Mouse (Mus musculus): Measurements from ENCODE around the gene Coq10b. TPM values are rescaled to one million over a fixed set of nuclear protein-coding genes. Genes with fewer than 3 reads are reported as not detected.
A peak's percentile ranks its signal among the peaks of the same experiment; 100 is the strongest.

Gene Coq10b
- polyA plus RNA-seq, 1 experiment = 20.7 TPM

DNA sequence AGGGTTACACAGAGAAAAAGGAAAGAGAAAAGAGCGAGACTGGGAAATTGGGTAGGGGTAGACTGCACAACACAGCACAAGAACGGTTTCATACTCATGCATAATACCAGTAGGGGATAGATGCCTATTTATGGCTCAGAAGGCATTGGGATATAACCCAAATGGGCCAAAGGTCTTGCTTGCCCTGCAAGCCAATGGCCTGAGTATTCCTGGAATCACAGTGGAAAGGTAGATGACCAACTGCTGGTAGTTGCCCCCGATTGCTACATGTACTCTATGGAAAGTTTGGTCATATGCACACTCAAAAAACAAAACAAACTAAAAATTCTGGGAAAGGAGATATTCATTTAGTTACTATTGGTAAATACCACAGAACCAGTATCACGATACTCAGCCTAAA lies 27.1 kb downstream of the Coq10b start:
- Histone ChIP-seq H3K27me3 (replicated peaks; ENCODE audit: control insufficient read depth, insufficient read depth, low read length) (no peaks in the 10 kb centered on the region), H3K27ac (ENCODE audit: insufficient read depth, low read depth, low read length) (no peak overlapping the region), H3K4me3 (ENCODE audit: insufficient read depth, low read depth, low read length) (no peak overlapping the region), H3K36me3 (ENCODE audit: control insufficient read depth, insufficient read depth, low read length) (peaks cover 17% of the 10 kb centered on the region), H3K4me1 (ENCODE audit: control insufficient read depth, insufficient read depth, low read length) (peaks cover 3% of the 10 kb centered on the region; the same call in 1 of the 2 replicates)
- TF ChIP-seq CTCF (conservative IDR thresholded peaks at IDR 0.05; ENCODE audit: insufficient read depth, insufficient read length, low read depth, low read length) = no peak
- TF ChIP-seq POLR2A (IDR thresholded peaks at IDR 0.05; ENCODE audit: low read depth, low read length) = no peak
- 81% methylated on average over 4 of the region's 4 CpGs for WGBS
- peak; percentile 39 for DNase-seq

DNA sequence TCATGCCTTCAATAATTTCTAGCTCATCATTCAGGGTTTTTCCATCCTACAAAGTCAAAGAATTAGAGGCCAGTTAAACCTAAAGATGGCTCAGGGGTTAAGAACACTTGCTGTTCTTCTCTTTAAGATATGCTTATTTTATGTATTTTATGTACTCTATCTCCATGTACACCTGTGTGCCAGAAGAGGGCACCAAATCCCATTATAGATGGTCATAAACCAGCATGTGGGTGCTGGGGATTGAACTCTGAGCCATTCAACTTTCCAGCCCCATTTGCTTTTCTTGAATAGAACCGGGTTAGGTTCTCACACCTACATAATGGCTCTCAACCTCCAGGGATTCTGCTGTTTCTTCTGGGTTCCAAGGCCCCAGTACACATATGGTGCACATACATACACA lies 29.5 kb downstream of the Coq10b start:
- H3K27ac ChIP-seq (ENCODE audit: insufficient read depth, low read depth, low read length) = no peak overlapping the region
- 62% methylated on average over 1 of the region's 1 CpGs for WGBS
- H3K36me3 ChIP-seq (ENCODE audit: control insufficient read depth, insufficient read depth, low read length) = peaks cover 15% of the 10 kb centered on the region
- no peak for DNase-seq
- peaks cover 2% of the 10 kb centered on the region; the same call in 1 of the 2 replicates for H3K4me1 ChIP-seq (ENCODE audit: control insufficient read depth, insufficient read depth, low read length)
- H3K4me3 ChIP-seq (ENCODE audit: insufficient read depth, low read depth, low read length) = no peak overlapping the region
- H3K27me3 ChIP-seq (replicated peaks; ENCODE audit: control insufficient read depth, insufficient read depth, low read length) = no peaks in the 10 kb centered on the region
- TF ChIP-seq CTCF (conservative IDR thresholded peaks at IDR 0.05; ENCODE audit: insufficient read depth, insufficient read length, low read depth, low read length) = no peak
- no peak for TF ChIP-seq POLR2A (IDR thresholded peaks at IDR 0.05; ENCODE audit: low read depth, low read length)

DNA sequence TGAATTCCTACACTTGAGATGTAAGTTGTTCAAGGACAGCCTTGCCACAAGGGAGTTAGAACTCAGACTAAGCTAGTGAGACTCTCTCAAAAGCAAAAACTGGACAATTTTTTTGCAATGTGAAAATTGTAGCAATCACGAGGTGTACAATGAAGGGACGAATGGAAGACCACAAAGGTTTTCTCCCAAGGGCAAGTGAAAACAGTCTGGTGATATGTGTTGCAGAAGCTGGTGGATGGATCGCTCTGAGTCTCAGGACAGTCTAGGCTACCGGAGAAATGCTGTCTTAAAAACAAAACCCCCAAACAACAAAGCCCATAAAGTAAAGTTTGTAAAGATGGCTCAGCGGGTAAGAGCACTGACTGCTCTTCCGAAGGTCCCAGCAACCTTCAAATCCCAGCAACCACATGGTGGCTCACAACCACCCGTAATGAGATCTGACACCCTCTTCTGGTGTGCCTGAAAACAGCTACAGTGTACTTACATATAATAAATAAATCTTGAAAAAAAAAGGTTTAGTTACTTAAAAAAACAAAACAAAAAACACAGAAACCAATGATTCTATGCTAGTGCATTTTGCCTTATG lies 33.3 kb downstream of the Coq10b start:
- H3K27ac ChIP-seq (ENCODE audit: insufficient read depth, low read depth, low read length) = no peak overlapping the region
- TF ChIP-seq CTCF (conservative IDR thresholded peaks at IDR 0.05; ENCODE audit: insufficient read depth, insufficient read length, low read depth, low read length) = no peak
- TF ChIP-seq POLR2A (IDR thresholded peaks at IDR 0.05; ENCODE audit: low read depth, low read length) = no peak
- peaks cover 9% of the 10 kb centered on the region; the same call in 1 of the 2 replicates for H3K36me3 ChIP-seq (ENCODE audit: control insufficient read depth, insufficient read depth, low read length)
- 51% methylated on average over 7 of the region's 7 CpGs for WGBS
- no peaks in the 10 kb centered on the region for H3K27me3 ChIP-seq (replicated peaks; ENCODE audit: control insufficient read depth, insufficient read depth, low read length)
- no peak overlapping the region for H3K4me3 ChIP-seq (ENCODE audit: insufficient read depth, low read depth, low read length)
- peaks cover 2% of the 10 kb centered on the region; the same call in 1 of the 2 replicates for H3K4me1 ChIP-seq (ENCODE audit: control insufficient read depth, insufficient read depth, low read length)
- DNase-seq = no peak

DNA sequence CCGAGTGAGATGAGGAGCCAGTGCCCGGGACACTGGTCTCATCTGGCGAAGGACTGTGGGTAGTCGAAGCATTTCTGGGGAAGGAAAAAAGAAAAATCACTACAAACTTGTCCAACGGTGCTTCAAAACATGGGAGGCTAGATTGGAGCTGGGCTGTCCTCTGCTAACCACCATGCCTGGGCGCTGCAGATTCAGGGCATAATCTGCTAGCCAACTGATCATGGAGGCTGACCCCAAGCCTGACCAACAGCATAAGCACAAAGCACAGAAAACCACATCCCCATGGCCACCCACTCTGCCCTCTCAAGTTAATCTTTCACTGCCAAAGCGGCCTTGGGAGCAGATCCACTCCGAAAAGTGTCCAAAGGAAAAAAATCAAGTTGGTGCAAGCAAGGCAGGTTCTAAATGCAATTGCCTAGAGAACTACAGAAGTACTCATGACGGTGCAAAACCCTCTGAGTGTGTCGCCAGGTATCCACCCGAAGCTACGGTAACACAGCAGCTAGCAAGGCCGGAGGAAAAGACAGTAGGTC lies 34.4 kb downstream of the Coq10b start:
- H3K27ac ChIP-seq (ENCODE audit: insufficient read depth, low read depth, low read length) = peak overlapping the region; percentile 95
- 2% methylated on average over 13 of the region's 13 CpGs for WGBS
- H3K36me3 ChIP-seq (ENCODE audit: control insufficient read depth, insufficient read depth, low read length) = peaks cover 6% of the 10 kb centered on the region; the same call in 1 of the 2 replicates
- H3K27me3 ChIP-seq (replicated peaks; ENCODE audit: control insufficient read depth, insufficient read depth, low read length) = no peaks in the 10 kb centered on the region
- TF ChIP-seq POLR2A (IDR thresholded peaks at IDR 0.05; ENCODE audit: low read depth, low read length) (no peak), CTCF (conservative IDR thresholded peaks at IDR 0.05; ENCODE audit: insufficient read depth, insufficient read length, low read depth, low read length) (no peak)
- peak; percentile 86 for DNase-seq
- H3K4me3 ChIP-seq (ENCODE audit: insufficient read depth, low read depth, low read length) = peak overlapping the region; percentile 93
- H3K4me1 ChIP-seq (ENCODE audit: control insufficient read depth, insufficient read depth, low read length) = peaks cover 2% of the 10 kb centered on the region; the same call in 1 of the 2 replicates

DNA sequence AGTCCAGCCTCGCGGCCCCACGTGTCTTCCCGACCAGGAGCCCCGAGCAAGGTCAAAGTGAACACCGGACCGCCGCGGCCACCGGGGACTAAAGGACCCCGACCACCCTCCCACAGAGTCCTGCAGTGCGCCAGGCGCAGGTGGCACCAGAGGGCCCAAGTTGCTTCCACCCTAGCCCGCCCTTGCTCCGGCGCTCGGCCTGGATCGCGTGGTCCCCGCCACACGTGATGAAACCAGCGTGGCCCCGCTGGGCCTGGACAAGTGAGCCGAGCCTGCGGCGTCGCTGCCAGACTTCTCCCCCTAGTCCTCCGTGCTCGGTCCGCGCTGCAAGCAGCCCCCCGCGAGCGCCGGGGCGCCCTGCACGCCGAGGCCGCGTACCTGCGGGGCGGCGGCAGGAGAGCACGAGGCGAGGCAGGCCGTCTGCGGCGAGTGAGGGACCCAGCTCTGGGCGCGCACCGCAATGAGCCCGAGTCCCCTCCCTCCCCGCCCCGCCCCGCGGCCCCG lies 34.9 kb downstream of the Coq10b start:
- TF ChIP-seq POLR2A (IDR thresholded peaks at IDR 0.05; ENCODE audit: low read depth, low read length) (peak; percentile 49), CTCF (conservative IDR thresholded peaks at IDR 0.05; ENCODE audit: insufficient read depth, insufficient read length, low read depth, low read length) (no peak)
- no peak for DNase-seq
- H3K36me3 ChIP-seq (ENCODE audit: control insufficient read depth, insufficient read depth, low read length) = peaks cover 3% of the 10 kb centered on the region; the same call in 1 of the 2 replicates
- peak overlapping the region; percentile 93 for H3K4me3 ChIP-seq (ENCODE audit: insufficient read depth, low read depth, low read length)
- WGBS = under 1% methylated on average over 52 of the region's 57 CpGs
- no peaks in the 10 kb centered on the region for H3K27me3 ChIP-seq (replicated peaks; ENCODE audit: control insufficient read depth, insufficient read depth, low read length)
- peak overlapping the region; percentile 95 for H3K27ac ChIP-seq (ENCODE audit: insufficient read depth, low read depth, low read length)
- H3K4me1 ChIP-seq (ENCODE audit: control insufficient read depth, insufficient read depth, low read length) = peaks cover 2% of the 10 kb centered on the region; the same call in 1 of the 2 replicates

DNA sequence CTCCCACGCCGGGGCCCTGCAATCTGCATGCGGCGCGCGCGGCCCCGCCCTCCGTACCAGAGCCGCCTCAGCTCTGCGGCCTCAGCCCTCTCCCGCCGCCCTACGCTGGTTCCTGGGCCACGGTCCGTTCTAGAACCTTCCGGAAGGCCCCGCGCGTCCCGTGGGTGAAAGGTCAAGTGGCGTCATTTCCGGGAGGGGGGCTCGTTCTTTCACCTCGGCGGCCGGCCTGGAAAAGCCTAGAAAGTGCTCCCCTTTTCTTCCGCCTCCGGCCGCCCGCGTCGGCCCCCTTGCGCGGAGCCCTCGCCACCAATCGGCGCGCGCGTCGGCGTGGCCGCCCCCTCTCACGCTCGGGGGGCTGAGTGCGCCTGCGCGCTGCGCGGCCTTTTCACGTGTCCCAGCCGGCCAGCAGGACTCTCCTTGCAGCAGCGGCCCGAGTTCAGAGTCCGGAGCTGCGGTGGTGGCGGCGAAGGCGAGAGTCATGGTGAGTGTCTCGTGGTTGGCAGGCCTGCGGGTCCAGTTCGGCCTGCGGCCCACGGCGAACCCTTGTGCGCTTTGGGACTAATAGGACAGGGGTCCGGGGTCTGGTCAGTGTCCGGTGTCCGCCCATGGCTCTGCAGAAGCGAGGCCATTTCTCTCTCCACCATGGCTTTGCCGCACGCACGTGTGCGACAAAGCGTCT lies 35.5 kb downstream of the Coq10b start, which contains the start of the genes Hspe1 and Hspd1:
Gene Hspe1 (plus strand): TSS at position 201 of the 679 bp plus-strand sequence.
Gene Hspd1 (minus strand): TSS at position 312 of the 679 bp plus-strand sequence.
- Histone ChIP-seq H3K4me1 (ENCODE audit: control insufficient read depth, insufficient read depth, low read length) (peaks cover 2% of the 10 kb centered on the region; the same call in 1 of the 2 replicates), H3K27ac (ENCODE audit: insufficient read depth, low read depth, low read length) (peak within 1 kb of the TSS; percentile 99), H3K36me3 (ENCODE audit: control insufficient read depth, insufficient read depth, low read length) (no peaks in the 10 kb centered on the region; the same call in 1 of the 2 replicates), H3K4me3 (ENCODE audit: insufficient read depth, low read depth, low read length) (peak within 1 kb of the TSS; percentile 93), H3K27me3 (replicated peaks; ENCODE audit: control insufficient read depth, insufficient read depth, low read length) (no peaks in the 10 kb centered on the region)
- TF ChIP-seq CTCF (conservative IDR thresholded peaks at IDR 0.05; ENCODE audit: insufficient read depth, insufficient read length, low read depth, low read length) (no peak), POLR2A (IDR thresholded peaks at IDR 0.05; ENCODE audit: low read depth, low read length) (peak; percentile 72)
- peak; percentile 99 for DNase-seq
- WGBS = 1% methylated on average over 67 of the region's 76 CpGs
